Mouse (Mus musculus): ENCODE data around the gene Ifna4. TPM values are rescaled to one million over a fixed set of nuclear protein-coding genes. Genes with fewer than 3 reads are reported as not detected.

Ifna4 gene
- polyA plus RNA-seq, 1 experiment, result not detected

- TF ChIP-seq CTCF (IDR thresholded peaks at IDR 0.05; ENCODE audit: low read depth, low read length), result no peak
- TF ChIP-seq POLR2A (IDR thresholded peaks at IDR 0.05; ENCODE audit: borderline replicate concordance, low read depth, low read length), result no peak
- Histone ChIP-seq H3K27ac (ENCODE audit: insufficient read depth, low read depth, low read length) (no peak overlapping the region), H3K4me3 (ENCODE audit: insufficient read depth, low read length) (no peak overlapping the region), H3K4me1 (ENCODE audit: control insufficient read depth, insufficient read depth, low read length) (no peaks in the 10 kb centered on the region)
Measured at GRCm38 (mm10) chr4:88888236-88888635, 46.6 kb downstream of the Ifna4 start.

Other genes starting within 250 kb of the Ifna4 start
- gene Ifna9, start 249.5 kb upstream of the Ifna4 start, polyA plus RNA-seq (2012; ENCODE audit: insufficient read depth, insufficient read length, missing spikeins), result not detected in 2 replicates
- not detected in 2 replicates for gene Ifna12, start 238.5 kb upstream of the Ifna4 start, polyA plus RNA-seq (2012; ENCODE audit: insufficient read depth, insufficient read length, missing spikeins)
- not detected in 2 replicates for gene C87499, start 207.4 kb upstream of the Ifna4 start, polyA plus RNA-seq (2012; ENCODE audit: insufficient read depth, insufficient read length, missing spikeins)
- gene Ifna13, start 197.4 kb upstream of the Ifna4 start, polyA plus RNA-seq (2012; ENCODE audit: insufficient read depth, insufficient read length, missing spikeins), result not detected in 2 replicates
- not detected in 2 replicates for gene Ifna16, start 164.9 kb upstream of the Ifna4 start, polyA plus RNA-seq (2012; ENCODE audit: insufficient read depth, insufficient read length, missing spikeins)
- not detected in 2 replicates for gene Ifna2, start 157.9 kb upstream of the Ifna4 start, polyA plus RNA-seq (2012; ENCODE audit: insufficient read depth, insufficient read length, missing spikeins)
- gene Ifnab, start 150.5 kb upstream of the Ifna4 start, polyA plus RNA-seq (2012; ENCODE audit: insufficient read depth, insufficient read length, missing spikeins), result not detected in 2 replicates
- gene Gm26566, start 120.1 kb upstream of the Ifna4 start, polyA plus RNA-seq (2012; ENCODE audit: insufficient read depth, insufficient read length, missing spikeins), result not detected in 2 replicates
- 60.5 and 64.8 TPM in 2 replicates for gene Klhl9, start 119.4 kb upstream of the Ifna4 start, polyA plus RNA-seq (2012; ENCODE audit: insufficient read depth, insufficient read length, missing spikeins)
- gene Gm13271, start 87.0 kb upstream of the Ifna4 start, polyA plus RNA-seq (2012; ENCODE audit: insufficient read depth, insufficient read length, missing spikeins), result not detected in 2 replicates
- not detected in 2 replicates for gene Gm13283, start 81.7 kb upstream of the Ifna4 start, polyA plus RNA-seq (2012; ENCODE audit: insufficient read depth, insufficient read length, missing spikeins)
- gene Gm13290, start 68.0 kb upstream of the Ifna4 start, polyA plus RNA-seq (2012; ENCODE audit: insufficient read depth, insufficient read length, missing spikeins), result not detected in 2 replicates
- not detected in 2 replicates for gene Gm13289, start 64.9 kb upstream of the Ifna4 start, polyA plus RNA-seq (2012; ENCODE audit: insufficient read depth, insufficient read length, missing spikeins)
- not detected in 2 replicates for gene Gm13272, start 62.0 kb upstream of the Ifna4 start, polyA plus RNA-seq (2012; ENCODE audit: insufficient read depth, insufficient read length, missing spikeins)
- gene Ifnz, start 59.7 kb upstream of the Ifna4 start, polyA plus RNA-seq (2012; ENCODE audit: insufficient read depth, insufficient read length, missing spikeins), result not detected in 2 replicates
- gene Gm13276, start 56.2 kb upstream of the Ifna4 start, polyA plus RNA-seq (2012; ENCODE audit: insufficient read depth, insufficient read length, missing spikeins), result not detected in 2 replicates
- gene Gm13277, start 53.2 kb upstream of the Ifna4 start, polyA plus RNA-seq (2012; ENCODE audit: insufficient read depth, insufficient read length, missing spikeins), result not detected in 2 replicates
- not detected in 2 replicates for gene Gm13278, start 50.3 kb upstream of the Ifna4 start, polyA plus RNA-seq (2012; ENCODE audit: insufficient read depth, insufficient read length, missing spikeins)
- not detected in 2 replicates for gene Gm13275, start 47.4 kb upstream of the Ifna4 start, polyA plus RNA-seq (2012; ENCODE audit: insufficient read depth, insufficient read length, missing spikeins)
- gene Gm13279, start 44.5 kb upstream of the Ifna4 start, polyA plus RNA-seq (2012; ENCODE audit: insufficient read depth, insufficient read length, missing spikeins), result not detected in 2 replicates
- not detected in 2 replicates for gene Gm13285, start 42.2 kb upstream of the Ifna4 start, polyA plus RNA-seq (2012; ENCODE audit: insufficient read depth, insufficient read length, missing spikeins)
- gene Gm13287, start 38.6 kb upstream of the Ifna4 start, polyA plus RNA-seq (2012; ENCODE audit: insufficient read depth, insufficient read length, missing spikeins), result not detected in 2 replicates
- gene Gm13288, start 36.3 kb upstream of the Ifna4 start, polyA plus RNA-seq (2012; ENCODE audit: insufficient read depth, insufficient read length, missing spikeins), result not detected in 2 replicates
- gene Ifna7, start 25.6 kb upstream of the Ifna4 start, polyA plus RNA-seq (2012; ENCODE audit: insufficient read depth, insufficient read length, missing spikeins), result not detected in 2 replicates
- gene Ifna11, start 21.9 kb upstream of the Ifna4 start, polyA plus RNA-seq (2012; ENCODE audit: insufficient read depth, insufficient read length, missing spikeins), result not detected in 2 replicates
- not detected in 2 replicates for gene Ifna6, start 14.4 kb upstream of the Ifna4 start, polyA plus RNA-seq (2012; ENCODE audit: insufficient read depth, insufficient read length, missing spikeins)
- not detected in 2 replicates for gene Ifna5, start 6.3 kb upstream of the Ifna4 start, polyA plus RNA-seq (2012; ENCODE audit: insufficient read depth, insufficient read length, missing spikeins)
- not detected in 2 replicates for gene Ifna1, start 8.2 kb downstream of the Ifna4 start, polyA plus RNA-seq (2012; ENCODE audit: insufficient read depth, insufficient read length, missing spikeins)
- not detected in 2 replicates for gene Ifne, start 38.3 kb downstream of the Ifna4 start, polyA plus RNA-seq (2012; ENCODE audit: insufficient read depth, insufficient read length, missing spikeins)